Mouse (Mus musculus) midbrain, embryonic 11.5 days (tissue): ENCODE data around the gene Ccdc58. TPM values are rescaled to one million over a fixed set of nuclear protein-coding genes. Genes with fewer than 3 reads are reported as not detected.
"Not testable (repeated sequence)": the region's sequence is repeated elsewhere in the genome, so short reads cannot be mapped to it uniquely, and the experiment has no call there.

Experiments
- ATAC-seq: fragments of 200-750 bp; cut with Nextera tagmentation; 2 replicates; pipeline ENCODE4 v1.8.0; 2017; ENCODE audit warnings: moderate TSS enrichment, moderate library complexity; ENCODE audit not compliant: low FRiP score
- DNase-seq: peaks from one replicate; pipeline ENCODE4 v3.0.0; 2015; ENCODE audit warnings: low spot score; ENCODE audit errors: missing footprints
- H3K27ac ChIP-seq: fragments of 300-500 bp; sonication (generic); 2 replicates; pipeline ENCODE4 v1.5.1; 2014; ENCODE audit warnings: low read depth, low read length
- H3K27me3 ChIP-seq: fragments of 300-500 bp; sonication (generic); 2 replicates; pipeline ENCODE4 v1.6.1; 2014; ENCODE audit warnings: mild to moderate bottlenecking, low read length, moderate library complexity, mixed read lengths; ENCODE audit not compliant: control insufficient read depth, insufficient read depth
- H3K36me3 ChIP-seq: fragments of 300-500 bp; sonication (generic); 2 replicates; pipeline ENCODE4 v1.6.1; 2014; ENCODE audit warnings: mild to moderate bottlenecking, low read length, moderate library complexity, mixed read lengths; ENCODE audit not compliant: control insufficient read depth, insufficient read depth
- H3K4me1 ChIP-seq: fragments of 300-500 bp; sonication (generic); 2 replicates; pipeline ENCODE4 v1.6.1; 2014; ENCODE audit warnings: low read length; ENCODE audit not compliant: control insufficient read depth, insufficient read depth
- H3K4me2 ChIP-seq: fragments of 300-500 bp; sonication (generic); 2 replicates; pipeline ENCODE4 v1.6.1; 2014; ENCODE audit warnings: mild to moderate bottlenecking, moderate library complexity
- H3K4me3 ChIP-seq: fragments of 300-500 bp; sonication (generic); 2 replicates; pipeline ENCODE4 v1.5.1; 2014; ENCODE audit warnings: low read depth, low read length
- H3K9ac ChIP-seq: fragments of 300-500 bp; sonication (generic); 2 replicates; pipeline ENCODE4 v1.6.1; 2014; ENCODE audit warnings: low read length
- H3K9me3 ChIP-seq: fragments of 300-500 bp; sonication (generic); 2 replicates; pipeline ENCODE4 v1.6.1; 2016; ENCODE audit warnings: low read length; ENCODE audit not compliant: control insufficient read depth
- WGBS: fragments of 180-500 bp; shearing (Covaris S2); extraction: QIAGEN DNeasy Blood & Tissue Kit; methylation state at CpG from one replicate; pipeline ENCODE4 v1.1.7; 2014; 5-methylcytosine and 5-hydroxymethylcytosine counted together
- polyA plus RNA-seq: library from polyadenylated mRNA; unstranded; fragments of >200 nt; fragmentation: Nextera tagmentation; extraction: Ambion mirVana; gene quantifications from 2 replicates; pipeline ENCODE4 v1.2.1, GENCODE M21; 2014

Gene Ccdc58
- polyA plus RNA-seq = 84.3 and 89.8 TPM in 2 replicates

- H3K9ac ChIP-seq = peak within 1 kb of the TSS; percentile 95
- peaks cover 15% of the 10 kb centered on the region; the same call in 1 of the 2 replicates for H3K4me1 ChIP-seq
- H3K9me3 ChIP-seq = no peaks in the 10 kb centered on the region
- ATAC-seq (peak; percentile 97), DNase-seq (peak; percentile 99)
- H3K27me3 ChIP-seq = no peaks in the 10 kb centered on the region
- H3K4me2 ChIP-seq = peak within 1 kb of the TSS; percentile 69
- H3K4me3 ChIP-seq = peak within 1 kb of the TSS; percentile 78
- peak within 1 kb of the TSS; percentile 98 for H3K27ac ChIP-seq
- WGBS = under 1% methylated on average over 81 of the region's 81 CpGs
- H3K36me3 ChIP-seq = no peaks in the 10 kb centered on the region
Measured at GRCm38 (mm10) chr16:36071450-36072379, at the start of gene Ccdc58, which contains the start of gene Fam162a. Gene Ccdc58 (plus strand): TSS chr16:36071685. Gene Fam162a (minus strand): TSS chr16:36071594.

DNA sequence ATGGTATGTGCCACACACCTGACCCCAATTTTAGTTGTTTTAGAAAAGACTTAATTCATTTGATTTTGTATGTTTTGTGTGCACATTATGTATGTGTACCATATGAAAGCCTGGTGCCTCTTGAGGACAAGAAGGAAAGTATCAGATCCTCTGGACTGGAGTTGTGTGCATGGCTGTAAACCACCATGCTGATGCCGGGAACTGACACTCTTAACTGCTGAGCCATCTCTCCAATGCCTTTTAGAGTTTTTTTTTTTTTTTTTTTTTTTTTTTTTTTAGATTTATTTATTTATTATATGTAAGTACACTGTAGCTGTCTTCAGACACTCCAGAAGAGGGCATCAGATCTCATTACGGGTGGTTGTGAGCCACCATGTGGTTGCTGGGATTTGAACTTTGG lies 43.4 kb upstream of the Ccdc58 start:
- DNase-seq, H3K27ac ChIP-seq, H3K9ac ChIP-seq, H3K27me3 ChIP-seq, ATAC-seq, H3K4me1 ChIP-seq, H3K4me3 ChIP-seq, H3K9me3 ChIP-seq, H3K36me3 ChIP-seq, H3K4me2 ChIP-seq: not testable (repeated sequence)
- WGBS = 71% methylated on average over 1 of the region's 2 CpGs

- DNase-seq (peak; percentile 97), ATAC-seq (peak; percentile 97)
- Histone ChIP-seq H3K4me2 (peak within 1 kb of the TSS; percentile 81), H3K4me1 (peaks cover 9% of the 10 kb centered on the region), H3K4me3 (peak within 1 kb of the TSS; percentile 60), H3K36me3 (no peaks in the 10 kb centered on the region), H3K9me3 (no peaks in the 10 kb centered on the region), H3K27me3 (no peaks in the 10 kb centered on the region), H3K9ac (peak within 1 kb of the TSS; percentile 82), H3K27ac (peak within 1 kb of the TSS; percentile 22; the same call in 1 of the 2 replicates)
- WGBS = 2% methylated on average over 39 of the region's 39 CpGs
Measured at GRCm38 (mm10) chr16:36040640-36041624, 30.6 kb upstream of the Ccdc58 start, which contains the start of gene Wdr5b. Gene Wdr5b (plus strand): TSS chr16:36041190.

DNA sequence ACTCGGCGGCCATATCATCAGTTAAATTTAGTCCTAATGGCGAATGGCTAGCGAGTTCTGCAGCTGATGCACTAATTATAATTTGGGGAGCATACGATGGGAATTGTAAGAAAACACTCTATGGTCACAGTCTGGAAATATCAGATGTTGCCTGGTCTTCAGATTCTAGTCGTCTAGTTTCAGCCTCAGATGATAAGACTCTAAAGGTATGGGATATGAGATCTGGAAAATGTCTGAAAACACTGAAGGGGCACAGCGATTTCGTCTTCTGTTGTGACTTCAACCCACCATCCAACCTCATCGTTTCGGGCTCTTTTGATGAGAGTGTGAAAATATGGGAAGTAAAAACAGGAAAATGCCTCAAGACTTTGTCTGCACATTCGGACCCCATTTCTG lies 29.9 kb upstream of the Ccdc58 start:
- Histone ChIP-seq H3K4me1 (peaks cover 9% of the 10 kb centered on the region), H3K27me3 (no peaks in the 10 kb centered on the region), H3K36me3 (no peaks in the 10 kb centered on the region; the same call in 1 of the 2 replicates), H3K9ac (peak overlapping the region; percentile 82), H3K27ac (peak overlapping the region; percentile 22; the same call in 1 of the 2 replicates), H3K4me2 (peak overlapping the region; percentile 81), H3K9me3 (no peaks in the 10 kb centered on the region), H3K4me3 (peak overlapping the region; percentile 60)
- no peak for ATAC-seq
- DNase-seq = peak; percentile 86
- 37% methylated on average over 11 of the region's 11 CpGs for WGBS

- Histone ChIP-seq H3K4me3 (no peak overlapping the region), H3K4me1 (peaks cover 9% of the 10 kb centered on the region), H3K4me2 (no peak overlapping the region), H3K9ac (no peak overlapping the region), H3K27me3 (no peaks in the 10 kb centered on the region), H3K27ac (no peak overlapping the region), H3K36me3 (peaks cover 6% of the 10 kb centered on the region), H3K9me3 (no peaks in the 10 kb centered on the region; the same call in 1 of the 2 replicates)
- WGBS = 88% methylated on average over 10 of the region's 10 CpGs
- ATAC-seq (no peak), DNase-seq (no peak)
Measured at GRCm38 (mm10) chr16:36043073-36043472, 28.4 kb upstream of the Ccdc58 start.

DNA sequence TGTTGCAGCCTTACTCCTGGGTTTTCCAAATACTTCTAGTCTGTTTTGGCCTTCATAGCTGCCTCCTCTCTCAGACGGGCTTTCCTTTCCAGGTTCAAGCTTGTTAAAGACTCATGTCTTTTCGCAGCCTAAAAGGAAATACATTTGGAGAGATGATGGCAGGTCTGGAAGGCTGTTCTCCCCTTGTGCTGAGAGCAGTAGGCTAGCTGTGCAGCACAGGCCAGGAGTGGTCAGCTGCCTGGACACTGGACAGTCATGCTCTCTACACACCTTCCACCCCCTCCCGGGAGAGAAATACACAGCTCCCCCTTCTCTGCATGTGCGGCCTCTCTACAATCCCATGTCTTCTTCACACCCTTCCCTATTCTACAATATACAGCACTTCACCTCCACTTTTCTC lies 27.5 kb upstream of the Ccdc58 start:
- Histone ChIP-seq H3K9ac (no peak overlapping the region), H3K36me3 (peaks cover 15% of the 10 kb centered on the region)

DNA sequence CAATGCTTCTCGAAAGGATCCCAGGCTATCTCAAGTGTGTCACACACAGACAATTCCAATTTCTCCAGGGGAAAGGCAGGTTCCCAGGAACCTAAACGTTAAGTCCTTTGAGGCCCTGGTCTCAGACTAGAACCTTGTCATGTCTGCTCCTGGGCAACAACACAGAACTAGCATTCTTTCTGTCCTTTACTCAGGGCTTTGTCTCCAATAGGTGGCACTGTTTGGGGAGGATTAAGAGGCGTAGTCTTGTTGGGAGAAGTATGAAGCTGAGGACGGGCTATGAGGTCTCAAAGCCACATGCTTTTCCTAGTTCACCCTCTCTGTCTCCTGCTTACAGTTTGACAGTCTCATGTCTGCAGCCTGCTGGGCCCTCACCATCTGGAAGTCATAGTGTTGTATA lies 23.9 kb upstream of the Ccdc58 start:
- WGBS = 89% methylated on average over 4 of the region's 4 CpGs
- ATAC-seq (no peak), DNase-seq (no peak)
- Histone ChIP-seq H3K36me3 (peaks cover 20% of the 10 kb centered on the region), H3K4me2 (no peak overlapping the region), H3K9ac (no peak overlapping the region), H3K27ac (no peak overlapping the region), H3K4me3 (no peak overlapping the region), H3K27me3 (no peaks in the 10 kb centered on the region), H3K9me3 (no peaks in the 10 kb centered on the region; the same call in 1 of the 2 replicates), H3K4me1 (no peaks in the 10 kb centered on the region)

More for the DNA sequence above, 27.5 kb upstream of the Ccdc58 start:
- Histone ChIP-seq H3K4me1 (peaks cover 9% of the 10 kb centered on the region), H3K27ac (no peak overlapping the region), H3K4me3 (no peak overlapping the region), H3K27me3 (no peaks in the 10 kb centered on the region), H3K4me2 (no peak overlapping the region), H3K9me3 (no peaks in the 10 kb centered on the region; the same call in 1 of the 2 replicates)
- DNase-seq (no peak), ATAC-seq (no peak)
- 85% methylated on average over 4 of the region's 4 CpGs for WGBS

- ATAC-seq = no peak
- Histone ChIP-seq H3K36me3 (peaks cover 20% of the 10 kb centered on the region), H3K9me3 (no peaks in the 10 kb centered on the region; the same call in 1 of the 2 replicates), H3K4me3 (no peak overlapping the region), H3K4me1 (no peaks in the 10 kb centered on the region), H3K27ac (no peak overlapping the region), H3K27me3 (no peaks in the 10 kb centered on the region), H3K4me2 (no peak overlapping the region), H3K9ac (no peak overlapping the region)
- 89% methylated on average over 6 of the region's 6 CpGs for WGBS
- DNase-seq = no peak
Measured at GRCm38 (mm10) chr16:36051491-36051890, 20.0 kb upstream of the Ccdc58 start.
